Mouse (Mus musculus) megakaryocyte, embryonic 14.5 days (primary cell): ENCODE measurements around the gene Zfp978. TPM values are rescaled to one million over a fixed set of nuclear protein-coding genes. Genes with fewer than 3 reads are reported as not detected.
"Not testable (repeated sequence)": the region's sequence is repeated elsewhere in the genome, so short reads cannot be mapped to it uniquely, and the experiment has no call there.

Experiments
- H3K27me3 ChIP-seq: replicated peaks from 2 replicates; pipeline ENCODE3; 2012; ENCODE audit warnings: inconsistent platforms
- H3K36me3 ChIP-seq: replicated peaks from 2 replicates; pipeline ENCODE3; 2012; ENCODE audit warnings: low read length, inconsistent platforms, mixed read lengths
- H3K4me1 ChIP-seq: 2 replicates; pipeline ENCODE4 v1.6.1; 2012; ENCODE audit warnings: inconsistent platforms
- H3K4me3 ChIP-seq: replicated peaks from 2 replicates; pipeline ENCODE3; 2012; ENCODE audit warnings: moderate library complexity, mild to moderate bottlenecking, inconsistent platforms
- H3K9me3 ChIP-seq: 2 replicates; pipeline ENCODE4 v1.6.1; 2012; ENCODE audit warnings: inconsistent platforms
- FLI1 ChIP-seq: IDR thresholded peaks from 2 replicates; pipeline ENCODE4 v1.6.1; 2012; ENCODE audit warnings: low read length, inconsistent platforms, mixed read lengths
- GATA1 ChIP-seq: IDR thresholded peaks from 3 replicates; pipeline ENCODE4 v1.6.1; 2012; ENCODE audit warnings: mixed read lengths, low read length, inconsistent platforms, borderline replicate concordance
- polyA plus RNA-seq: library from polyadenylated mRNA; stranded (reverse); fragments of >175 nt; gene quantifications from 2 replicates; pipeline ENCODE4 v1.2.3, GENCODE M21; 2012; ENCODE audit warnings: low replicate concordance; ENCODE audit not compliant: insufficient read depth

Gene Zfp978
- polyA plus RNA-seq, 1 experiment: not detected

- H3K4me1 ChIP-seq, H3K36me3 ChIP-seq, H3K27me3 ChIP-seq, H3K4me3 ChIP-seq: not testable (repeated sequence)
- peaks cover 51% of the 10 kb centered on the region for H3K9me3 ChIP-seq
Observed at GRCm38 (mm10) chr4:147399505-147399904, 38.4 kb downstream of the Zfp978 start.

- not testable (repeated sequence) for H3K4me3 ChIP-seq, H3K27me3 ChIP-seq, H3K4me1 ChIP-seq, H3K36me3 ChIP-seq
- peaks cover 52% of the 10 kb centered on the region for H3K9me3 ChIP-seq
Observed at GRCm38 (mm10) chr4:147400031-147400847, 39.1 kb downstream of the Zfp978 start.

- H3K4me3 ChIP-seq, H3K27me3 ChIP-seq, H3K4me1 ChIP-seq, H3K36me3 ChIP-seq: not testable (repeated sequence)
- H3K9me3 ChIP-seq: peaks cover 52% of the 10 kb centered on the region
Observed at GRCm38 (mm10) chr4:147400848-147401715, 40.0 kb downstream of the Zfp978 start.

GRCm38 (mm10) chr4:147401736-147402506, 40.8 kb downstream of the Zfp978 start:
- H3K27me3 ChIP-seq, H3K4me3 ChIP-seq, H3K4me1 ChIP-seq, H3K36me3 ChIP-seq: not testable (repeated sequence)
- H3K9me3 ChIP-seq: peaks cover 52% of the 10 kb centered on the region

- H3K36me3 ChIP-seq, H3K4me3 ChIP-seq, H3K27me3 ChIP-seq, H3K4me1 ChIP-seq: not testable (repeated sequence)
- H3K9me3 ChIP-seq: peaks cover 52% of the 10 kb centered on the region
Observed at GRCm38 (mm10) chr4:147402507-147402890, 41.4 kb downstream of the Zfp978 start.

- H3K4me3 ChIP-seq, H3K36me3 ChIP-seq, H3K4me1 ChIP-seq, H3K27me3 ChIP-seq: not testable (repeated sequence)
- H3K9me3 ChIP-seq: peaks cover 46% of the 10 kb centered on the region
Observed at GRCm38 (mm10) chr4:147403509-147403908, 42.4 kb downstream of the Zfp978 start.

GRCm38 (mm10) chr4:147403931-147404913, 43.1 kb downstream of the Zfp978 start:
- H3K9me3 ChIP-seq: peaks cover 43% of the 10 kb centered on the region
- not testable (repeated sequence) for H3K36me3 ChIP-seq, H3K4me1 ChIP-seq, H3K4me3 ChIP-seq, H3K27me3 ChIP-seq

- no peaks in the 10 kb centered on the region for H3K27me3 ChIP-seq
- H3K4me3 ChIP-seq: peak overlapping the region; percentile 88
- TF ChIP-seq GATA1 (no peak), FLI1 (no peak)
- no peaks in the 10 kb centered on the region for H3K36me3 ChIP-seq
- peaks cover 25% of the 10 kb centered on the region for H3K9me3 ChIP-seq
- H3K4me1 ChIP-seq: no peaks in the 10 kb centered on the region
Observed at GRCm38 (mm10) chr4:147406735-147407462, 45.8 kb downstream of the Zfp978 start.

GRCm38 (mm10) chr4:147407463-147407822, 46.3 kb downstream of the Zfp978 start:
- TF ChIP-seq FLI1: no peak
- TF ChIP-seq GATA1: no peak
- Histone ChIP-seq H3K4me3 (peak overlapping the region; percentile 88), H3K4me1 (no peaks in the 10 kb centered on the region), H3K27me3 (no peaks in the 10 kb centered on the region), H3K9me3 (peaks cover 21% of the 10 kb centered on the region), H3K36me3 (no peaks in the 10 kb centered on the region)

GRCm38 (mm10) chr4:147416365-147416764, 55.3 kb downstream of the Zfp978 start:
- not testable (repeated sequence) for H3K4me1 ChIP-seq, H3K36me3 ChIP-seq, H3K4me3 ChIP-seq, H3K27me3 ChIP-seq
- H3K9me3 ChIP-seq: peaks cover 38% of the 10 kb centered on the region
